Mouse (Mus musculus): Measurements from ENCODE around the gene Gtf3c4. TPM values are rescaled to one million over a fixed set of nuclear protein-coding genes. Genes with fewer than 3 reads are reported as not detected.
A peak's percentile ranks its signal among the peaks of the same experiment; 100 is the strongest.

The Gtf3c4 gene
- total RNA-seq, 2 experiments from 2014 or later = 35.7 to 39.4 TPM

DNA sequence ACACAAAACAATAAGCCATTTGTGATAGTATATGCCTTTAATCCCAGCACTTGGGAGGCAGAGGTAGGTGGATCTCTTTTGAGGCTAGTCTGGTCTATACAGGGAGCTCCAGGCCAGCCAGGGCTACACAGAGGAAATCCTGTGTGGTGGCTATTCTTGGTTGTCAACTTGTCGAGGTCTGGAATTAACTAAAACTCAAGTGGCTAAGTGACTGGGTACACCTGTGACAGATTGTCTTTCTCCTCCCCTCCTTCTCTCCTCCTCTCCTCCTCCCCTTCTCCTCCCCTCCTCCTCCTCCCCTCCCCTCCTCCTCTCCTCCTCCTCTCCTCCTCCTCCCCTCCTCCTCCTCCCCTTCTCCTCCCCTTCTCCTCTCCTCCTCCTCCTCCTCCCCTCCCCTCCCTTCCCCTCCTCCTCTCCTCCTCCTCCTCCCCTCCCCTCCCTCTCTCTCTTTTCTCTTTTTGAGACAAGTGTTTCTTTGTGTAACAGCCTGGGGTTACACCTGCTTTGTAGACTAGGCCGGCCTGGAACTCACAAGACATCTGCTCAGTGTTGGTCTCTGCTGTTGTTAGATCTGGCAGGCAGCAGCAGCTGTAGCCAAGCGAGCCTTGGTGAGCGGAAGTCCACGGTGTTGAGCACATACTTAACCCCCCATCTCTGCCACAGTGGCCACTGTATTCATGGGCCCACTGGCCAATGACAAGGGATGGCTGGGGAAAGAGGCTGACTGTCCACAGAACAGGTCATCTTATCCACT lies 29.7 kb downstream of the Gtf3c4 start:
- no peak for DNase-seq (ENCODE audit: extremely low spot score in 1 of 2, low spot score in 2 of 2)
- intact Hi-C loops (cut with DNase I) = no loop called here

DNA sequence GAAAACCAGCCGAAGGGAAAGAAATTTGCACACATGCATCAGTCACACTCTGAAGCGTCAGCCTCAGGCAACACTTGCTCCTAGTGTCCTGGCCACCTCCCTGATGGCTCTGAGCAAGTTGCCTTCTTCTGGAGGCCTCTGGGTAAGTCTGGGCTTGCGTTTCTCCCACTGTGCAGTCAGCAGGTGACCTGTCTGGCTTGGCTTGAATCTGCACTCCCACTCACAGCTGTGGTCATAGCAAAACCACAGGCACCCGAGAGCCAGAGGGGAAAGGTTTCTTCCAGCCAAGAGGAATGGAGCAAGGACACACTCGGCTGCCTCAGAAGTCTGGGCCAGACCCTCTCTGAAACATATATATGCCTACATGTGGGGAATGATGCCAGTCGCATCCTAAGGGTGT lies 31.3 kb downstream of the Gtf3c4 start:
- intact Hi-C loops (cut with DNase I) = loop anchor here (5.0 kb wide), 1 partner anchor 52 kb away; no protein-coding TSS in a partner anchor
- no peak for DNase-seq (ENCODE audit: extremely low spot score in 1 of 2, low spot score in 2 of 2)

GRCm38 (mm10) chr2:28803406-28803805 lies 36.8 kb downstream of the Gtf3c4 start:
- intact Hi-C loops (cut with DNase I) = no loop called here
- no peak for DNase-seq (ENCODE audit: extremely low spot score in 1 of 2, low spot score in 2 of 2)

GRCm38 (mm10) chr2:28799575-28799974 lies 40.6 kb downstream of the Gtf3c4 start:
- intact Hi-C loops (cut with DNase I) = no loop called here
- DNase-seq (ENCODE audit: extremely low spot score in 1 of 2, low spot score in 2 of 2) = no peak

GRCm38 (mm10) chr2:28798390-28798789 lies 41.8 kb downstream of the Gtf3c4 start:
- intact Hi-C loops (cut with DNase I) = no loop called here

DNA sequence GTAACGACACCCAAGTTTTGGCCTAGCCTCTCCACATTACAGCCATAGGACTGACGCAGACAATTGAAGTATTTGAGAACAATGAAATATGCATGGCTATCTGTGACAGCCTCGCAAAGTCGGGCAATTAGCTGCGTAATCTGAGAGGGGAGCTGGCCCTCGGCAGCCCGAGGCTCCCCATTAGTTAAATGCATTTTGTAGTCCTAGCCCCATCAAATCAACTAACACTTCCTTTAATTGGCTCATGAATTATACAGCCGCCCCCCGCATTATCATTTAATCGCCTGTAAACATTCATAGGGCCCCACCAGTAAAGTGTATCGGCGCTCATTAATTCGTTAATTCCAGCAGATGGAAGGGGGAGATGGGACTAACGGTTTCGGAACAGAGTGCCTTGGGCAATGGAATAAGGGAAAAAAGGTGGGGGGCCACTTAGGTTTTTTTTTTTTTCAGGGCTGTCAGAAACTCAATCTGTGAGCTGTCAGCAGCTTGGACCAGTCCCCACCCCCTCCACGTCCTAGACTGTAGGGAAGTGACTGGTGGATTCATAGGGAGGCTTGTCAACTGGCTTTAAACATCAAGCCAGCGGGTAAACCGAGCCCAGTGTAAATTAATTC lies 42.6 kb downstream of the Gtf3c4 start:
- no peak for DNase-seq (ENCODE audit: extremely low spot score in 1 of 2, low spot score in 2 of 2)
- intact Hi-C loops (cut with DNase I) = no loop called here

More at GRCm38 (mm10) chr2:28798390-28798789, 41.8 kb downstream of the Gtf3c4 start:
- no peak for DNase-seq (ENCODE audit: extremely low spot score in 1 of 2, low spot score in 2 of 2)

- intact Hi-C loops (cut with DNase I) = no loop called here
Measured at GRCm38 (mm10) chr2:28796298-28796697, 43.9 kb downstream of the Gtf3c4 start.

DNA sequence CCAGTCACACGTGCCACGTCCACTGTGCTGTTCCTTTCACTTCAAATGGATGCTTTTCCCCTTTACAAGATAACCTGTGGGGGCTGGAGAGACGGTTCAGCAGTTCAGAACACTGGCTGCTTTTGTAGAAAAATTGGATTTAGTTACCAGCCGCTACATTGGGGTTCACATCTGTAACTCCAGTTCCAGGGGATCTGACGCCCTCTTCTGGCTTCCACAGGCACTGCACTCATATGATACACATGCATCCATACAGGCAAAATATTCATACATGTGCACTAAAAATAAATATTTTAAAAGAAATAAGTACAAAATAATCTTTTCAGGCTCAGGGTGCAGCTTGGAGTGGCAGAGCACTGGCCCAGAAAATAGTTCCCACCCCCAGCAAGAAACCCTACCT lies 45.5 kb downstream of the Gtf3c4 start:
- intact Hi-C loops (cut with DNase I) = no loop called here
- DNase-seq (ENCODE audit: extremely low spot score in 1 of 2, low spot score in 2 of 2) = no peak

More at GRCm38 (mm10) chr2:28796298-28796697, 43.9 kb downstream of the Gtf3c4 start:
- DNase-seq (ENCODE audit: extremely low spot score in 1 of 2, low spot score in 2 of 2) = no peak

DNA sequence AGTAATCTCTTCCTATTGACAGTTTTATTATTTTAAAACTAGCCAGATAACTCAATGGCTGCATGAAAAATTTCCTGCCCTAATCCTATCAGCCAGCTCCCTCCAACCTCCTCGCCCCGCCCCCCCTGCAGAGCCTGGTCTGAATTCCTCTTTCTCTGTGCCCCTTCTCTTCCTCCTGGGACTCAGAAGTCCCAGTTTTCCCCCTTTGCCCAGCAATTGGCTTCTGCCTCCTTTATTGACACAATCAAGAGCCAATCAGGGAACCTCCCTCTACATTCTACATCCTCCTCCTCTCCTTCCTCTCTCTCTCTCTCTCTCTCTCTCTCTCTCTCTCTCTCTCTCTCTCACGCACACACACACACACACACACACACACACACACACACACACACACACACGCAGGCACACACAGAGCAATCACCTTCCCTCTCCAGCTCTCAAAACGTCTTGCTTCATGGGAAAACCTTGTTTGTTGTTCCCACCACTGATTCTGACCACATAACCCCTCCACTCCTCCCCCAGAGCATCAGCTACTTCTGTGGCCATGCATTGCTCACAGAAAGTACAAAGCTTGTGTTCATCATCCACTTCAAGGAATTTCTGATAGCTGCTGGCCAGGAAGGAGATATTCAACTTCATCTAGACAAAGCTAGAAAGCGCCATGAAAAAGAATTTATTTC lies 47.1 kb downstream of the Gtf3c4 start:
- DNase-seq (ENCODE audit: extremely low spot score in 1 of 2, low spot score in 2 of 2) = peak; percentile 52 to 55
- intact Hi-C loops (cut with DNase I) = no loop called here

GRCm38 (mm10) chr2:28787067-28787619 lies 53.0 kb downstream of the Gtf3c4 start:
- DNase-seq (ENCODE audit: extremely low spot score in 1 of 2, low spot score in 2 of 2) = no peak
- intact Hi-C loops (cut with DNase I) = no loop called here

DNA sequence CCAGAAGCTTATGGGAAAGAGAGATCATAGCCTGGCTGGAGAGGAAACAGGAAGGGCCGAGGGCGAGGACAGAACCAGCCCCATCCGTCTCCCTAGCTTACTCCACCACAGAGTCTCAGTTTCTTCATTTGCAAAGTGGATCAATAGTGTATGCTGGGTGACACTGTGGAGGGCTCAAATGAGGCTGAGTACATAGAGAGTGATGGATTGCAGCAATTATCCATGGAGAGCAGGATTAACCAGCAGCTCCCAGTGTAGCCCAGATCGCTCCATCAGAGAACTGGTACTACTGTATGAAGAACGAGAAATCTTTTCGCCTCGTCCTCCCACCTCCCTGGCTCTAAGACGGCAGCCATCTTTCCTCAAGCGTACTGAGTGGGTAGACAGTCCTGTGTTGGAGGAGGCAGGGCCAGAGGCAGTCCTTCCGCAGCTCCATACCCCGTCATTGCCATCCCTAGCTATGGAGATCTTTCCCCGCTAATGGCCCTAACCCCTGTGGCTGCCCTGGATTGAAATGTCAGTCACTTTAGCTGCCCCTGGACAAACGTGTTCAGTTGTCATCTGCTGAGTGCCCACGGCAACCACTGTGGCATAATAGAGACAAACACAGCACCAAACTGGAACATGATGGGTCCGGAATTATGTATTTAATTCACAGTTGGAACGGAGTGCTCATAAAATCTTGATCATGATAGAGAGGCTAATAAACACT lies 53.6 kb downstream of the Gtf3c4 start:
- DNase-seq (ENCODE audit: extremely low spot score in 1 of 2, low spot score in 2 of 2) = no peak
- intact Hi-C loops (cut with DNase I) = no loop called here

DNA sequence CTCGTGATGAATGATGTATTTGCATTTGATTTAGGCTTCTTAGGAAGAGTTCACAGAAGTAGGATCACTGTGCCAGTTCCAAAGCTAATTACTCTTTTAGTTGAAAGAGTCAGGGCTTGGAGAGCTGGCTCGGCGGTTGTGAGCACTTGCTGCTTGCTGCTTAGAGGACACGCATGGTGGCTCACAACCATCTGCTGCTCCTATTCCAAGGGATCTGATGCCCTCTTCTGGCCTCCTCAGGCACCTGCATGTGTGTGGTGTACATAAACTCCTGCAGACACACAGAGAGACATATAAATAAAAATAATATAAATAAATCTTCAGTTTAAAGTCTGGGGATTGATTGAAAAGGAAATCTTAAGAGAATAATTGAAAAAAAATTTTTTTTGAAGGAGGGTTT lies 58.9 kb downstream of the Gtf3c4 start:
- no peak for DNase-seq (ENCODE audit: extremely low spot score in 1 of 2, low spot score in 2 of 2)
- intact Hi-C loops (cut with DNase I) = no loop called here

DNA sequence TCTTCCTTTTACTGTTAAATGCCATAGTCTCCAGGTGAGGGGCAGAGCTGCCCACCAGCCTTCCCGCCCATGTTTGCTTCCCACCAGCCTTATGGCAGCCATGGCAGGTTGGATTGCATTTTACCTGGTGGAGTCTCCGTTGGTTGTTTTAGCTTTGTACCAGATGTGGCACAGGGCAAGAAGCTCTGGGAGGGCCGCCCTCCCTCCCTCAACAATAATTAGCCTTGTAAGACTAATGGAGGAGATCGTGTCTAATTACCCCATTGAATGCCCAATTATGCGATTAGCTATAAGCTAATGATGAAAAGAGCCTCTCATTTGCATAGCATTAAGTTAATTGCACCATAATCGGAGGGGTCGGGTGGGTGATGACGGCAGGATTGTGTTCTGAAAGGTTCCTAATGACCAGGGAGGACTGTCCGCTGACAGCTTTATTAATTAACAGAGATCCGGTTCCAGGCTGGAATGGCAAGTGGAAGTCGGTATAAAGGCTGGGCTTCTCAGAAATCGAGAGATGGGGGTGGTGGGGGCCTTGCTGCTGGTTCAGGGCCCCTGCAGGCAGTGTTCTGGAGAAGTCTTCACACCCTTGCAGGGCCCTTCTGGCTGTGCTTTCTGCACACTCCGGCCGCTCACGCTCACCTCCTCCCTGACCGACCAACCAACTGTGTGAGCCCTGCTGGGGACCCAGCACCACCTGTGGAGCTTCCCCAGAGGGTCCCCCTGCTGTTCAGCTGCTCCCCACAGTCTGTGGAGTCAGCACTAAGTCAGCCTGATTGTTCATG lies 60.0 kb downstream of the Gtf3c4 start:
- DNase-seq (ENCODE audit: extremely low spot score in 1 of 2, low spot score in 2 of 2) = no peak
- intact Hi-C loops (cut with DNase I) = no loop called here

GRCm38 (mm10) chr2:28776728-28777127 lies 63.4 kb downstream of the Gtf3c4 start:
- no peak for DNase-seq (ENCODE audit: extremely low spot score in 1 of 2, low spot score in 2 of 2)
- intact Hi-C loops (cut with DNase I) = no loop called here

DNA sequence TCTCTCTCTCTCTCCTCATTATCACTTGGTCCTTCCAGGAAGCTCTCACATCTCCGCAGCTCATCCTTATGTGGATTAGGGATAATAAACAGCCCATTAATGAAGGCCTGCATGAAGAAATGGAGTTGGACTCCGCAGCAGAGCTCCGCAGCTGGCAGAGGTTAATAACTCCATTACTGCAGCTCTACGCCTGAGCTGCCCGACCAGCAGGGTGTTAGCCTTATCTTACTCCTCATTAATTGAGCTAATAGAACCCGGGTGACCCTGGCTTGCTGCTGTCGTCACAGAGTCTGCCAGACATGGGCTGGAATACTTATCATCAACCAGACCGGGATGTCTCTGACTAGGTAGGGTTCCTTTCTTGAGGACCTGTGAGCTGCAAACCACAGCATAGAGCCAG lies 66.1 kb downstream of the Gtf3c4 start:
- no peak for DNase-seq (ENCODE audit: extremely low spot score in 1 of 2, low spot score in 2 of 2)
- intact Hi-C loops (cut with DNase I) = no loop called here
